Mouse (Mus musculus): ENCODE data around the gene Kcnk5.

DNA sequence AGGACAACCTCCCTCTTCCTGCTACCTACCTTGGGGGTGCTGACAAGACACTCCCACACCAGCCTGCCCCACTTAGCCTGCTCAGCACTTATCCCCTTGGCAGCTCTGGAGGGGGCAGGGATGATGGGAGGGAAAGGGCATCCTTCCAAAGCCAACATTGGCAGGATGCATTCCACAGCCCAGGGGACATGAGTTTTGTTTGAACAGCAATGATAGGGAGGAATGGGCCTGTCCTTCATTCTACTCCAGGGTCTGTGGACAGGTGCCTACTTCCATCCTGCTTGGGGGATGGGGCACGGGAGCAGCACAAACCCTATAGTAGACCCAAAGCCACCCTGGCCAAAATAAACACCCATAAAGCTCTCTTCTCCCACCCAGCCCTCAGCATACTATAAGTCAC, 16.2 kb downstream of the Kcnk5 start:
- no peak for TF ChIP-seq GATA1 (IDR thresholded peaks at IDR 0.05; ENCODE audit: borderline replicate concordance, low read length)
- TF ChIP-seq FLI1 (IDR thresholded peaks at IDR 0.05; ENCODE audit: low read length) = no peak
